Mouse (Mus musculus) left cerebral cortex, adult 18-20 months (tissue): ENCODE results near the gene Muc20. TPM values are rescaled to one million over a fixed set of nuclear protein-coding genes. Genes with fewer than 3 reads are reported as not detected.

ENCODE experiments used
- DNase-seq, 2 experiments: peaks; one replicate each; pipeline ENCODE4 v3.0.0; 2021 to 2022; ENCODE audit warnings: low spot score in 2 of 2, mixed read lengths in 1 of 2
- long read RNA-seq, 2 experiments: library from polyadenylated mRNA; stranded (forward); transcript quantifications; one replicate each; pipeline ENCODE4 v2.0.0; 2021
- total RNA-seq, 2 experiments: library from RNA; stranded (reverse); gene quantifications; 2 replicates each; pipeline ENCODE4 v1.2.3; 2021

The Muc20 gene
- not detected for total RNA-seq
- long read RNA-seq, experiment 1, result 0 reads
- long read RNA-seq, experiment 2, result 0 reads

- DNase-seq, result no peak
These were observed at the start of gene Muc20 for GRCm38 (mm10) chr16:32797426-32797689. Gene Muc20, minus strand, starts transcription at chr16:32797435.

GRCm38 (mm10) chr16:32831501-32831900, 34.3 kb upstream of the Muc20 start:
- no peak for DNase-seq

GRCm38 (mm10) chr16:32829104-32829503, 31.9 kb upstream of the Muc20 start:
- DNase-seq, result no peak

GRCm38 (mm10) chr16:32826521-32826920, 29.3 kb upstream of the Muc20 start:
- DNase-seq, result no peak

GRCm38 (mm10) chr16:32825380-32825779, 28.1 kb upstream of the Muc20 start:
- no peak for DNase-seq

- no peak for DNase-seq
These were observed 26.8 kb upstream of the Muc20 start for GRCm38 (mm10) chr16:32824061-32824460.

GRCm38 (mm10) chr16:32823487-32823886, 26.3 kb upstream of the Muc20 start:
- DNase-seq, result no peak

GRCm38 (mm10) chr16:32822881-32823280, 25.6 kb upstream of the Muc20 start:
- DNase-seq, result no peak

- DNase-seq, result no peak
These were observed 25.2 kb upstream of the Muc20 start for GRCm38 (mm10) chr16:32822450-32822827.

GRCm38 (mm10) chr16:32821772-32822449, 24.7 kb upstream of the Muc20 start:
- no peak for DNase-seq

GRCm38 (mm10) chr16:32818441-32818840, 21.2 kb upstream of the Muc20 start:
- no peak for DNase-seq

- DNase-seq, result no peak
These were observed 20.8 kb upstream of the Muc20 start for GRCm38 (mm10) chr16:32818036-32818435.

- no peak for DNase-seq
These were observed 17.9 kb upstream of the Muc20 start for GRCm38 (mm10) chr16:32815160-32815605.

GRCm38 (mm10) chr16:32814539-32814938, 17.3 kb upstream of the Muc20 start:
- DNase-seq, result peak; percentile 41 to 44

GRCm38 (mm10) chr16:32813771-32814170, 16.5 kb upstream of the Muc20 start:
- no peak for DNase-seq

- DNase-seq, result no peak
These were observed 16.1 kb upstream of the Muc20 start for GRCm38 (mm10) chr16:32813362-32813761.

- peak; percentile 83 to 92 for DNase-seq
These were observed 15.7 kb upstream of the Muc20 start for GRCm38 (mm10) chr16:32812888-32813361.

GRCm38 (mm10) chr16:32810321-32810720, 13.1 kb upstream of the Muc20 start, which contains the start of gene Smbd1:
Gene Smbd1, minus strand, starts transcription at chr16:32810477.
- no peak for DNase-seq

- no peak for DNase-seq
These were observed 10.4 kb upstream of the Muc20 start for GRCm38 (mm10) chr16:32807408-32808185.

GRCm38 (mm10) chr16:32805151-32805550, 7.9 kb upstream of the Muc20 start:
- DNase-seq, result no peak

GRCm38 (mm10) chr16:32803901-32804300, 6.7 kb upstream of the Muc20 start:
- DNase-seq, result no peak

GRCm38 (mm10) chr16:32803252-32803853, 6.1 kb upstream of the Muc20 start:
- peak; percentile 10 to 33 for DNase-seq
